Mouse (Mus musculus): ENCODE measurements at regions not wholly inside any gene's neighbourhood (a gene's known extent, or its start where the extent isn't known, plus 50 kb on each side); places are given as distances from the start of the nearest gene placed in this dataset.
A peak's percentile ranks its signal among the peaks of the same experiment; 100 is the strongest.

DNA sequence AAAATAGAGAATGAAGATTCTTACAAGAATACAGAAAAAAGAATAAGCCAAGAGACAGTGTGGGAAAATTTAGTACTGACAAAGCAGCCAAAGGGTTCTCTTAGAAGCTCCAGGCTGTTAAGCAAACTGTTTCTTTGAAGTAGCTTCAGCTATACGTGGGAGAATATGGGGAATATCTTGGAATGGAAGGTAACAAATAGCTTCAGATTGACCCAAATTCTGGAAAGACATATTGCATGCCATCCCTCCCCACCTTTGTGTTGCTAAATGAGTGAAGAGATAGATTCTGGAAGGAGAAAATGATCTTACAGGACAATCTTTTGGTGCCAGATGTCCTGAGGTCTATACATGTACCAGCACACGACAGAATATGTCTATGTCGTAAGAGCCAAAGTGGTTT lies 591.9 kb upstream of the Cdh6 start:
- 93% methylated on average over 3 of the region's 3 CpGs for WGBS
- no peak overlapping the region for H3K27ac ChIP-seq (replicated peaks)
- H3K4me2 ChIP-seq (replicated peaks) = no peak overlapping the region
- H3K27me3 ChIP-seq = no peaks in the 10 kb centered on the region
- no peaks in the 10 kb centered on the region for H3K9me3 ChIP-seq
- H3K36me3 ChIP-seq = no peaks in the 10 kb centered on the region
- H3K9ac ChIP-seq (replicated peaks) = no peak overlapping the region
- H3K4me3 ChIP-seq = no peak overlapping the region
- no peaks in the 10 kb centered on the region for H3K4me1 ChIP-seq
- no peak for ATAC-seq (replicated peaks)

DNA sequence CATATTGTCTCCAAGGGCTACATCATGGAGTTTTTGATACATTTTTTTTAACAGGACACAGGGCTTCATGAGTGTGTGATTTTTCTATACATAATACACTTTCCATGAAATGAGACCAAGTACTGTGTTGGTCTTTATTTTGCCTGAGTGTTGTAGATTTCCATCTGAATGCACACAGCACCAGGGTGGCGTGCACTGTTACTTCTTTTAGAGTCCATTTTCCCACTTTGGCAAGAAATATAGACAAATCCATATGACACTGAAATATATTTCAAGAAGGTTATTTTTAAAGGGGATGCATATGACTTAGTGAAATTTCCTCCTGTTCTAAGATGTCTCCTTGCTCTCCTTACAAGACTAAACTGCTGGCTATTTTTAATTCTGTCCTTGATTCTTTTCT lies 591.1 kb upstream of the Cdh6 start:
- no peaks in the 10 kb centered on the region for H3K9me3 ChIP-seq
- ATAC-seq (replicated peaks) = no peak

DNA sequence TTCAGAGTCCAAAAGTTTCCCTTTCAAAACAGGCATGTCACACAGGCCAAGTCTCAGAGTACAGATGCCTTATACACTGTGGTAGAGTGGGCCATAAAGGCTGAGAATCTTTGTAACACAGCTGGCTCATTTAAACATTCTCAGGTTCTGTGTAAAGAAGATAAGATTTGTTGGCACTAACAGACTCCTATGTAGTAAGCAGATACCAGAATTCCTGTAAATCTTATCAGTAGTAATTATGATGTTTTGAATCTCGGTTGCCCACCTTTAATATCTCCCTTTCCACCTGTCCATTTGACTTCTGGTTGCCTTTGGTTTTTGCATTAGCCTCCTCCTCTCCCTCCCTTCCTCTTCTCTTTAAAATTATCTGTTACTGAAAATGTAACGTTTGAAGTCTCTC lies 573.1 kb upstream of the Cdh6 start:
- Histone ChIP-seq H3K27ac (replicated peaks) (no peak overlapping the region), H3K4me2 (replicated peaks) (no peak overlapping the region), H3K9ac (replicated peaks) (no peak overlapping the region), H3K36me3 (no peaks in the 10 kb centered on the region), H3K4me1 (no peaks in the 10 kb centered on the region), H3K27me3 (no peaks in the 10 kb centered on the region), H3K4me3 (no peak overlapping the region), H3K9me3 (no peaks in the 10 kb centered on the region)
- no peak for ATAC-seq (replicated peaks)
- WGBS = 89% methylated on average over 2 of the region's 2 CpGs

More for the DNA sequence above, 591.1 kb upstream of the Cdh6 start:
- H3K4me1 ChIP-seq = no peaks in the 10 kb centered on the region
- WGBS = 80% methylated on average over 1 of the region's 1 CpGs
- H3K4me3 ChIP-seq = no peak overlapping the region
- H3K4me2 ChIP-seq (replicated peaks) = no peak overlapping the region
- no peak overlapping the region for H3K9ac ChIP-seq (replicated peaks)
- no peaks in the 10 kb centered on the region for H3K36me3 ChIP-seq
- no peaks in the 10 kb centered on the region for H3K27me3 ChIP-seq
- no peak overlapping the region for H3K27ac ChIP-seq (replicated peaks)

DNA sequence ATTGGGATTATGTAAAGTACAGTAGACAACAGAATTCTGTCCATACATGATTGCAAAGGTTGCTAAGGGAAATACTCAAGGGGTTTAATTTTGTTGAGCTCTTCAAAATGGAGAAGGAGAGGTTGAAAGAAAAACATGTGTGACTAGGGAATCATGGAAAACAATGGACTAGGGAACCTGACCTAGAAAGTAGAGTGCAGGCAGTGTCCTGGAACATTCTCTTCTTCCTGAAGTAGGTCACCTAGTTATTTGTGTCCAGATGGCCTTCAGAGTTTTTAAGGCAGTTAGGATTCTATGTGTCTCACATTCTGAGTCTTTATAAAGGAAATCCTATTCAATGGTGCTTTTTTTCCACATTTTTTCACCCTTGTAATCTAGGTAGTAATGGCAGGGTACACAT lies 532.8 kb upstream of the Cdh6 start:
- no peaks in the 10 kb centered on the region for H3K27me3 ChIP-seq
- no peak overlapping the region for H3K9ac ChIP-seq (replicated peaks)
- no peak for ATAC-seq (replicated peaks)
- H3K36me3 ChIP-seq = no peaks in the 10 kb centered on the region
- H3K4me3 ChIP-seq = no peak overlapping the region
- no peak overlapping the region for H3K4me2 ChIP-seq (replicated peaks)
- H3K9me3 ChIP-seq = no peaks in the 10 kb centered on the region
- H3K27ac ChIP-seq (replicated peaks) = no peak overlapping the region
- no peaks in the 10 kb centered on the region for H3K4me1 ChIP-seq

DNA sequence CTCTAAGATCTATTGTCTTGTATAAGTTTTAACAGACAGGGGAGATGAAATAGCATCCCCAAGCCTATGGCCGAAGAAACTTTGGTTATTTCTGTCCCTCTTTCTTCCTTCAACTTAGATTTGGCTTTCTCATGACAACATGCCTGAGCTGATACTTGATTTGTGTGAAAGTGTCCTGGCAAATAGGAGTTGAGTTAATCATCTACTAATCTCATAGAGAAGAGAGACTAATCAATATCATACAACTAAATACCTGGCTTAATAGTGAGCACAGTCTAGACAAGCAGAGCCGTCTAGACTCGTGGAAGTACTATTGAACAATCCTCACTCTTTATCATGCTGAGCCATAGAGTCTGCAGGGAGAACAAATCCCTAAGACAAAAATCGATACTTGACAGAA lies 531.7 kb upstream of the Cdh6 start:
- Histone ChIP-seq H3K36me3 (no peaks in the 10 kb centered on the region), H3K27ac (replicated peaks) (no peak overlapping the region), H3K4me1 (no peaks in the 10 kb centered on the region), H3K4me2 (replicated peaks) (no peak overlapping the region), H3K27me3 (no peaks in the 10 kb centered on the region), H3K4me3 (no peak overlapping the region), H3K9ac (replicated peaks) (no peak overlapping the region), H3K9me3 (no peaks in the 10 kb centered on the region)
- WGBS = 94% methylated on average over 4 of the region's 4 CpGs
- no peak for ATAC-seq (replicated peaks)

DNA sequence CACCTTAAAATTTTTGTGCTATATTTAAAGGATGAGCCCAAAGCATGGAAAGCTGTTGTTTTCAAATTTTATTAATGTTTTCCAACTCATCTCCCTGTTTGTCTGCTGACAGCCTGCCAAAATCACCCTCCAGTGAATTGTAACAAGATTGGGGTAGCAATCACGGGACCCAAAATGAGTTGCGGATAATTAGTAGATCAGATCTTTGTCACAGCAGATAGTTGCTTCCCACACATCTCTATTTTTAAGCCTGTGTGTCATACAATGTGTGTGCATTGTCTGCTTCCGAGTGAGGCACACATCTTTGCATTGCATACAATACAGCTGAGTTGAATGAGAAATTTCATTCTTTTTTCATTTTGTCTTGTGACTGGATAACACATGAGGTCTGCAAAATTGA lies 494.7 kb upstream of the Cdh6 start:
- 48% methylated on average over 3 of the region's 3 CpGs for WGBS
- no peaks in the 10 kb centered on the region for H3K4me1 ChIP-seq
- ATAC-seq (replicated peaks) = no peak

DNA sequence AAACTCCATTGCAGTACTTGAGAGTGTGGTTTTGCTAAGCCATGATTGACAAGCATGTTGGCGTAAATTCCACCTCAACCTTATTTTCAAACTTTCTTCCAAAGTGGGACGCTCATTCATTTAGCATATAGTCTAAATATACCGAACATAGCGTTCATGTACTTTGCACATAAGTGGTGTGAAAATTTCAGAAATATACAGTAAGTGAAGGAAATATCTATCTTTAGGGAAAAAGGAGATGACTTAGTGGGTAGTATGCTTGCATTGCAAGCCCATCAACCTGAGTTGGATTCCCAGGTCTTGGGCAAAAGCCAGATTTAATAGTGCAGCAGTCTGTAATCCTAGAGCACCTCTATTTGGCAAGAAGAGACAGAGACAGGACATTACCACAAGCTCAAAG lies 493.8 kb upstream of the Cdh6 start:
- Histone ChIP-seq H3K36me3 (no peaks in the 10 kb centered on the region), H3K27me3 (no peaks in the 10 kb centered on the region), H3K4me2 (replicated peaks) (no peak overlapping the region), H3K9ac (replicated peaks) (no peak overlapping the region), H3K4me1 (no peaks in the 10 kb centered on the region), H3K27ac (replicated peaks) (no peak overlapping the region), H3K9me3 (no peaks in the 10 kb centered on the region), H3K4me3 (no peak overlapping the region)
- WGBS = 95% methylated on average over 4 of the region's 4 CpGs
- no peak for ATAC-seq (replicated peaks)

More for the DNA sequence above, 494.7 kb upstream of the Cdh6 start:
- Histone ChIP-seq H3K9me3 (no peaks in the 10 kb centered on the region), H3K36me3 (no peaks in the 10 kb centered on the region), H3K4me2 (replicated peaks) (no peak overlapping the region), H3K27me3 (no peaks in the 10 kb centered on the region), H3K4me3 (no peak overlapping the region), H3K9ac (replicated peaks) (no peak overlapping the region), H3K27ac (replicated peaks) (no peak overlapping the region)

DNA sequence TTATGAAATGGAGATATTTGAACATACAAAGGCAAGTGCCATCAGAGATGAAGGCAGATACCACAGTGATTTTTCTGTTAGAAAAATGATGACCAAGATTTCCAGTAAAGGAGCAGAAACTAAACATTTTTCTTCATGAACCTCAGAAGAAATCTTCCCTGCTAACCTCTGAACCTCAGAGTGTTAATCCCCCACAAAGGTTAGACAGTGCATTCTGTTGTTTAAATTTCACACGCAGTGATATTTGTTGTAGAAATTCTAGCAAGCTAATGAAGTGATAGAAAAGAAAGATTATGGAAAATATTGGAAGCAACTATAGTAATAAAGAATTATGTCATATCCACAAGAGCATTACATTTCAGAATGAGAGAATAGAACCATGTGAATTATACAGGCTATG lies 488.8 kb upstream of the Cdh6 start:
- ATAC-seq (replicated peaks) = no peak
- H3K27me3 ChIP-seq = no peaks in the 10 kb centered on the region

DNA sequence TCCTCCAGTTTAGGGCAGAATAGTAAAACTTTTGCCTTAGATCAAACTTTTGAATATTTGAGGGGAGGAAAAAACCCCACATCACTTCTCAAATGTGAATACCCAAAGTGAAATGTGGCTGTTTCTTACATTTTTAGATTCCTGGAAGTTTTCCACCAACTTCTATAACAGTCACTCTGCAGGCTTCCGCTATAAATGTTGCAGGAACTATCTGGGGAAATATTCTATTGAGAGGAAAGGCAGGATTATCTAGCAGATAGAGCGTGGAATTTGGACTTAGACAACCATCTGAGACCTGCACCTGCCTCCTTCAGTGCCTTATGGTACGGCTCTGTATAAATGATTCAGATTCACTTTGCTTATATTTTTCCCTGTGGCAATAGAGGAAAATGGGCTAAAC lies 481.6 kb upstream of the Cdh6 start:
- H3K9ac ChIP-seq (replicated peaks) = no peak overlapping the region
- H3K4me2 ChIP-seq (replicated peaks) = no peak overlapping the region
- H3K36me3 ChIP-seq = no peaks in the 10 kb centered on the region
- no peaks in the 10 kb centered on the region for H3K9me3 ChIP-seq
- H3K27me3 ChIP-seq = no peaks in the 10 kb centered on the region
- no peaks in the 10 kb centered on the region for H3K4me1 ChIP-seq
- no peak for ATAC-seq (replicated peaks)
- WGBS = 83% methylated on average over 3 of the region's 3 CpGs
- no peak overlapping the region for H3K27ac ChIP-seq (replicated peaks)
- no peak overlapping the region for H3K4me3 ChIP-seq

More for the DNA sequence above, 488.8 kb upstream of the Cdh6 start:
- H3K4me3 ChIP-seq = no peak overlapping the region
- no peak overlapping the region for H3K4me2 ChIP-seq (replicated peaks)
- H3K9me3 ChIP-seq = no peaks in the 10 kb centered on the region
- no peak overlapping the region for H3K27ac ChIP-seq (replicated peaks)
- no peaks in the 10 kb centered on the region for H3K4me1 ChIP-seq
- 80% methylated on average over 1 of the region's 1 CpGs for WGBS
- no peaks in the 10 kb centered on the region for H3K36me3 ChIP-seq
- no peak overlapping the region for H3K9ac ChIP-seq (replicated peaks)

DNA sequence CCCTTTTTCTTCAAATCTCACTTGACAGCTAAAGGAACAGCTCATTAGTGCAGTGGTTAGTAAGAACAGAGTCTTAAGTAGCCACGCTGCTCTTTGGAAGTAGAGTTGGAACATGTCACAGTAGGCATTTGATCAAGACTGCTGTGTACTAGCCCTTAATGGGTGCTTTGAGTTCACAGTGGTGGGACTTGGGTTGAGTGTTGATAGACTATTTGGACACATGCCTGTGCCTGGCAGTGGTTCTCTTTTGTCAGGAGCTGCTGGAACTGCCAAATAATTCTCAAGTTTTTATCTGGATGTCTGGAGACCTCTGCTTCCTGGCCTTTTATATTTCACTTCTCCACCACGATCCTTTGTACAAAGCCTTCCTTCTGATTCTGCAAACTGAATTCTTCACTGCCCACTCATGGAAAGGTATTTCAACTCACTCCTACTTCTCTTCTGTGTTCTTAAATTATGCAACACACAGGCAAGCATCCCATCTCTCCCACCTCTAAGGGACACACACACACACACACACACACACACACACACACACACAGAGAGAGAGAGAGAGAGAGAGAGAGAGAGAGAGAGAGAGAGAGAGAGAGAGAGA lies 462.0 kb upstream of the Cdh6 start:
- Histone ChIP-seq H3K4me1 (no peaks in the 10 kb centered on the region), H3K4me2 (replicated peaks) (no peak overlapping the region), H3K4me3 (no peak overlapping the region), H3K27me3 (no peaks in the 10 kb centered on the region), H3K36me3 (no peaks in the 10 kb centered on the region), H3K27ac (replicated peaks) (no peak overlapping the region), H3K9ac (replicated peaks) (no peak overlapping the region), H3K9me3 (no peaks in the 10 kb centered on the region)
- 18% methylated on average over 2 of the region's 2 CpGs for WGBS
- peak; percentile 96 for ATAC-seq (replicated peaks)

DNA sequence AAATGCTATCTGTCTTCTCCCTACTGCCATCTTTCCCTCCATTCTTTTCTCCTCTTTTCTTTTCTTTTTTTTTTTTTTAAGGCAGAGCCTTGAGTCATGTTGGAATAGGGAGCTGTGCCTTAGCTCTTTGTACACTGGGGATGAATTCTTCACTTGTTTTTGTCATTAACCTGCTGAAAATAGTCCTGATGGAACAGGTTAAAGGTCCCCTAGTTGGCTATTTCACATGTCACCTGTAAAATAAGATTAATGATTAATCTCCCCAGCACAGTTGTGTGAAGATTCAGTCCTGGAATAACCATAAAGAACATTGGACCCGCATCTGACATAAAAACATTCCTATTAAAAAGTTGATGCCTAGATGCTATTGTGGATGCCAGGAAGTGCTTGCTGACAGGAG lies 428.7 kb upstream of the Cdh6 start:
- ATAC-seq (replicated peaks) = no peak
- Histone ChIP-seq H3K4me1 (no peaks in the 10 kb centered on the region), H3K27ac (replicated peaks) (no peak overlapping the region), H3K36me3 (no peaks in the 10 kb centered on the region), H3K9ac (replicated peaks) (no peak overlapping the region), H3K4me2 (replicated peaks) (no peak overlapping the region), H3K27me3 (no peaks in the 10 kb centered on the region), H3K4me3 (no peak overlapping the region), H3K9me3 (no peaks in the 10 kb centered on the region)
- 87% methylated on average over 1 of the region's 1 CpGs for WGBS

DNA sequence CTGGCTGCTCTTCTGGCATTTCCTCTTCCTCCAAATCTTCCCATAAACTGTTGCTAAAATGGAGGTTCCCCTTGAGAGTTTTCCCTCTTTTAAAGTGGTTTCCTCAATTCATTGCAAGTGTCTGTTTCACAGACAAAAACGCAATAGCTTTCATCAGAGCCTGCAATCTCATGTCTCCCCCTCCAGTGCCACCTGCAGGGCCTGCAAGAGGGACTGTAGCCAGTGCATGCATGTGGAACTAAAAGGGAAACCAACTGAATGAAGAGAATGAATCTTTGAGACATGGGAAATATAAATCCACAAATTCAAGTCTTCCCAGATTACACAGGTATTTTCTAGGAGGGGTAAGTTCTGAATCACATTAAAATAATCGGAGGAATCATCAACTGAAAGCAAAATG lies 424.4 kb upstream of the Cdh6 start:
- H3K27me3 ChIP-seq = no peaks in the 10 kb centered on the region
- no peak for ATAC-seq (replicated peaks)
- H3K4me2 ChIP-seq (replicated peaks) = no peak overlapping the region
- H3K9ac ChIP-seq (replicated peaks) = no peak overlapping the region
- no peaks in the 10 kb centered on the region for H3K36me3 ChIP-seq
- H3K27ac ChIP-seq (replicated peaks) = no peak overlapping the region
- 55% methylated on average over 2 of the region's 2 CpGs for WGBS
- H3K9me3 ChIP-seq = no peaks in the 10 kb centered on the region
- no peak overlapping the region for H3K4me3 ChIP-seq
- H3K4me1 ChIP-seq = no peaks in the 10 kb centered on the region

DNA sequence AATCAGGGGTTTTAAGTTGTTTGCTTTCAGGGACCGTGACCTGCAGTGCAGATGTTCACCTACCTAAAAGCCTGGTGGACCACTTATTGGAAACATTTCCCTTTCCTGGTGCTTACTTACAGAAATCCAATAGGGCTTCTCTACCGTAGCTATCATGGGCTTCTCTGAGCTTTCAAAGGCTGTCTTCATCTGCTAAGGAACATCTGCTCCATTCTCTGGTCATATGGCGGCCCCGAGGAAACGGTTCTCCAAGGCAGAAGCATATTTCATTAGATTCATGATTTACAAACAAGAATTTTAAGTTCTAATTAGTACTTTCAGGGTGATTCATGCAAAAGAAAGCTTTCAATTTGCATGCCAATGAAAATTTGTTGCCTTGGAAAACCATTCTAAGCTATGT lies 420.3 kb upstream of the Cdh6 start:
- no peak overlapping the region for H3K4me3 ChIP-seq
- no peaks in the 10 kb centered on the region for H3K4me1 ChIP-seq
- H3K9me3 ChIP-seq = no peaks in the 10 kb centered on the region
- H3K4me2 ChIP-seq (replicated peaks) = no peak overlapping the region
- no peaks in the 10 kb centered on the region for H3K36me3 ChIP-seq
- no peak overlapping the region for H3K9ac ChIP-seq (replicated peaks)
- no peak overlapping the region for H3K27ac ChIP-seq (replicated peaks)
- 49% methylated on average over 5 of the region's 5 CpGs for WGBS
- no peaks in the 10 kb centered on the region for H3K27me3 ChIP-seq
- ATAC-seq (replicated peaks) = 0 out of 2 replicates have a peak, but pooled peaks have one; percentile 58

Data from forebrain, embryonic 15.5 days (tissue).